In genomic region chr11:106216730-106217490, GRCm38 (mm10) we compare ENCODE assay signal across 8 mouse cellular contexts. TPM values are rescaled to one million over a fixed set of nuclear protein-coding genes. Genes with fewer than 3 reads are reported as not detected.
DNase-seq lines count a peak whose midpoint lies in the region; ATAC-seq lines count a peak whose summit lies in the region.

TSS of gene Ddx42 (plus strand) at chr11:106216926.

- H3K27me3 ChIP-seq in lung, embryonic 16.5 days (ENCODE audit: control insufficient read depth, insufficient read depth, low read depth, low read length): no peaks in the 10 kb centered on the region

- H3K27ac ChIP-seq in lung, embryonic 16.5 days (ENCODE audit: low read length): peak within 1 kb of the TSS; percentile 97

- peaks cover 6% of the 10 kb centered on the region; the same call in 1 of the 2 replicates for H3K36me3 ChIP-seq in lung, embryonic 16.5 days (ENCODE audit: control insufficient read depth, insufficient read depth, low read length)

- H3K9me3 ChIP-seq in lung, embryonic 16.5 days (ENCODE audit: control insufficient read depth, low read length): no peaks in the 10 kb centered on the region

- WGBS in lung, embryonic 16.5 days: under 1% methylated on average over 65 of the region's 70 CpGs

- peak; percentile 84 to 85 for ATAC-seq in hematopoietic stem cell, adult 5-6 weeks (replicated peaks in 1 of 2; ENCODE audit: insufficient read depth in 1 of 2, low FRiP score in 2 of 2, low TSS enrichment in 1 of 2, low read depth in 1 of 2, poor library complexity in 2 of 2, severe bottlenecking in 2 of 2)
- ATAC-seq in lung, embryonic 16.5 days (ENCODE audit: low read depth): peak; percentile 95

- H3K4me1 ChIP-seq in lung, embryonic 16.5 days (replicated peaks; ENCODE audit: control insufficient read depth, insufficient read depth, low read length): peaks cover 18% of the 10 kb centered on the region

- peak within 1 kb of the TSS; percentile 84 for H3K4me2 ChIP-seq in lung, embryonic 16.5 days (ENCODE audit: low read depth, low read length)

- DNase-seq in MEL-GATA-1-ER (ENCODE audit: extremely low read depth, low read depth): peak; percentile 91
- peak; percentile 89 for DNase-seq in cerebellum, adult 8-10 months
- peak; percentile 97 for DNase-seq in forelimb bud, embryonic 11.5 days (ENCODE audit: low read depth, low spot score)
- DNase-seq in layer of hippocampus, adult 9-10 months (ENCODE audit: low spot score): peak; percentile 88
- DNase-seq in ovary, postnatal 10 days (ENCODE audit: low spot score): peak; percentile 67
- peak; percentile 85 to 86 for DNase-seq in thymus, postnatal 10 days (ENCODE audit: low spot score in 2 of 2)

- H3K4me3 ChIP-seq in lung, embryonic 16.5 days (ENCODE audit: low read length): peak within 1 kb of the TSS; percentile 100

- peak within 1 kb of the TSS; percentile 99 for H3K9ac ChIP-seq in lung, embryonic 16.5 days (ENCODE audit: low read length)

RNA-seq across cellular contexts. Expression of gene Ddx42, which starts in this region (rescaled TPM):
- total RNA-seq in hematopoietic stem cell, adult 5-6 weeks (2017): 106 and 108 TPM in 2 replicates
- polyA plus RNA-seq in lung, embryonic 16.5 days (2015; fragmentation: Nextera tagmentation; extraction: Ambion mirVana): 70.2 and 72.9 TPM in 2 replicates

Comparison
In these comparisons a context has a peak if more than half of its experiments do, and no peak if none do; other contexts are left out.
1. Peak in every context shown above with its lines: DNase-seq, ATAC-seq, H3K4me3 ChIP-seq and H3K27ac ChIP-seq.